Mouse (Mus musculus) heart, postnatal 0 days (tissue): ENCODE measurements around the gene Prkaa2. TPM values are rescaled to one million over a fixed set of nuclear protein-coding genes. Genes with fewer than 3 reads are reported as not detected.

Experiments used
- ATAC-seq: fragments of 200-750 bp; cut with Nextera tagmentation; 2 replicates; pipeline ENCODE4 v1.8.0; 2017; ENCODE audit warnings: low read depth, moderate number of reproducible peaks, moderate library complexity; ENCODE audit not compliant: insufficient read depth
- DNase-seq: peaks from one replicate; pipeline ENCODE4 v3.0.0-alpha.2; 2016; ENCODE audit warnings: low spot score
- H3K27ac ChIP-seq: fragments of 300-500 bp; sonication (generic); 2 replicates; pipeline ENCODE4 v1.5.1; 2014; ENCODE audit warnings: low read depth, mild to moderate bottlenecking
- H3K27me3 ChIP-seq: fragments of 300-500 bp; sonication (generic); 2 replicates; pipeline ENCODE4 v1.6.1; 2014; ENCODE audit warnings: low read length, mixed read lengths; ENCODE audit not compliant: control insufficient read depth, insufficient read depth
- H3K36me3 ChIP-seq: fragments of 300-500 bp; sonication (generic); replicated peaks from 2 replicates; pipeline ENCODE4 v1.6.1; 2014; ENCODE audit warnings: low read length, mixed read lengths; ENCODE audit not compliant: control insufficient read depth, insufficient read depth
- H3K4me1 ChIP-seq: fragments of 300-500 bp; sonication (generic); 2 replicates; pipeline ENCODE4 v1.6.1; 2014; ENCODE audit warnings: antibody characterized with exemption; ENCODE audit not compliant: control insufficient read depth, insufficient read depth
- H3K4me2 ChIP-seq: fragments of 300-500 bp; sonication (generic); 2 replicates; pipeline ENCODE4 v1.6.1; 2014; ENCODE audit warnings: low read depth, mild to moderate bottlenecking, low read length, moderate library complexity
- H3K4me3 ChIP-seq: fragments of 300-500 bp; sonication (generic); 2 replicates; pipeline ENCODE4 v1.5.1; 2014; ENCODE audit warnings: low read depth, low read length
- H3K9ac ChIP-seq: fragments of 300-500 bp; sonication (generic); replicated peaks from 2 replicates; pipeline ENCODE4 v1.6.1; 2014; ENCODE audit warnings: low read depth, low read length, mixed read lengths
- H3K9me3 ChIP-seq: fragments of 300-500 bp; sonication (generic); replicated peaks from 2 replicates; pipeline ENCODE4 v1.6.1; 2016; ENCODE audit warnings: low read length; ENCODE audit not compliant: control insufficient read depth
- CTCF ChIP-seq: IDR thresholded peaks from 2 replicates; pipeline ENCODE4 v1.5.1; 2016; ENCODE audit warnings: antibody characterized with exemption, control low read depth, low read depth
- EP300 ChIP-seq: IDR thresholded peaks from 2 replicates; pipeline ENCODE4 v1.6.1; 2016; ENCODE audit warnings: antibody characterized with exemption, low read depth
- WGBS: fragments of 180-500 bp; shearing (Covaris S2); extraction: QIAGEN DNeasy Blood & Tissue Kit; methylation state at CpG from one replicate; pipeline ENCODE4 v1.1.7; 2014; 5-methylcytosine and 5-hydroxymethylcytosine counted together
- polyA plus RNA-seq: library from polyadenylated mRNA; unstranded; fragments of >200 nt; fragmentation: Nextera tagmentation; extraction: Ambion mirVana; gene quantifications from 2 replicates; pipeline ENCODE4 v1.2.1, GENCODE M21; 2015
- total RNA-seq: library from RNA; depleted of rRNA; stranded (reverse); fragments of >200 nt; gene quantifications from 2 replicates; pipeline ENCODE4 v1.2.3, GENCODE M21; 2014; ENCODE audit warnings: low replicate concordance

Gene Prkaa2
- total and polyA plus RNA-seq, 2 experiments from 2014 or later: 35.6 to 64.3 TPM

GRCm38 (mm10) chr4:105034259-105034658, 75.4 kb downstream of the Prkaa2 start:
- Histone ChIP-seq H3K9ac (no peak overlapping the region), H3K4me1 (no peaks in the 10 kb centered on the region), H3K27me3 (no peaks in the 10 kb centered on the region), H3K27ac (no peak overlapping the region), H3K4me3 (no peak overlapping the region), H3K9me3 (no peaks in the 10 kb centered on the region), H3K4me2 (no peak overlapping the region), H3K36me3 (peaks cover 17% of the 10 kb centered on the region)
- peak; percentile 31; the same call in 1 of the 2 replicates for TF ChIP-seq CTCF
- TF ChIP-seq EP300: no peak
- peak; percentile 30 for DNase-seq
- no peak for ATAC-seq

- ATAC-seq: no peak
- WGBS: 53% methylated on average over 7 of the region's 7 CpGs
- DNase-seq: no peak
- H3K27ac ChIP-seq: no peak overlapping the region
- H3K27me3 ChIP-seq: no peaks in the 10 kb centered on the region
- peaks cover 9% of the 10 kb centered on the region; the same call in 1 of the 2 replicates for H3K36me3 ChIP-seq
- no peaks in the 10 kb centered on the region for H3K4me1 ChIP-seq
- no peaks in the 10 kb centered on the region for H3K9me3 ChIP-seq
- no peak overlapping the region for H3K4me3 ChIP-seq
- TF ChIP-seq EP300: no peak
- TF ChIP-seq CTCF: peak; percentile 35
- no peak overlapping the region for H3K4me2 ChIP-seq
- H3K9ac ChIP-seq: no peak overlapping the region
These were observed 76.5 kb downstream of the Prkaa2 start for GRCm38 (mm10) chr4:105033153-105033552.

GRCm38 (mm10) chr4:105031104-105031503, 78.6 kb downstream of the Prkaa2 start:
- Histone ChIP-seq H3K4me1 (no peaks in the 10 kb centered on the region), H3K9ac (no peak overlapping the region), H3K4me3 (no peak overlapping the region), H3K27ac (no peak overlapping the region), H3K9me3 (no peaks in the 10 kb centered on the region), H3K27me3 (no peaks in the 10 kb centered on the region), H3K4me2 (no peak overlapping the region), H3K36me3 (peaks cover 7% of the 10 kb centered on the region; the same call in 1 of the 2 replicates)
- ATAC-seq: no peak
- WGBS: 83% methylated on average over 8 of the region's 8 CpGs
- no peak for TF ChIP-seq CTCF
- TF ChIP-seq EP300: no peak
- no peak for DNase-seq

- DNase-seq (no peak), ATAC-seq (no peak)
- WGBS: 76% methylated on average over 6 of the region's 6 CpGs
- TF ChIP-seq CTCF (no peak), EP300 (no peak)
- Histone ChIP-seq H3K9me3 (no peaks in the 10 kb centered on the region), H3K36me3 (no peaks in the 10 kb centered on the region), H3K9ac (no peak overlapping the region), H3K4me1 (no peaks in the 10 kb centered on the region), H3K27ac (no peak overlapping the region), H3K4me3 (no peak overlapping the region), H3K4me2 (no peak overlapping the region), H3K27me3 (no peaks in the 10 kb centered on the region)
These were observed 82.4 kb downstream of the Prkaa2 start for GRCm38 (mm10) chr4:105027278-105027677.

GRCm38 (mm10) chr4:105016006-105016613, 93.6 kb downstream of the Prkaa2 start:
- Histone ChIP-seq H3K4me3 (no peak overlapping the region), H3K27me3 (no peaks in the 10 kb centered on the region), H3K4me2 (no peak overlapping the region), H3K9me3 (no peaks in the 10 kb centered on the region), H3K4me1 (0 out of 2 replicates have a peak, but pooled peaks cover 7% of the 10 kb centered on the region), H3K9ac (no peak overlapping the region), H3K36me3 (peaks cover 13% of the 10 kb centered on the region; the same call in 1 of the 2 replicates), H3K27ac (no peak overlapping the region)
- WGBS: 81% methylated on average over 4 of the region's 4 CpGs
- DNase-seq (no peak), ATAC-seq (no peak)
- TF ChIP-seq CTCF: no peak
- TF ChIP-seq EP300: no peak

GRCm38 (mm10) chr4:105015496-105015895, 94.2 kb downstream of the Prkaa2 start:
- Histone ChIP-seq H3K27ac (no peak overlapping the region), H3K4me2 (no peak overlapping the region), H3K36me3 (peaks cover 13% of the 10 kb centered on the region; the same call in 1 of the 2 replicates), H3K4me1 (0 out of 2 replicates have a peak, but pooled peaks cover 7% of the 10 kb centered on the region), H3K4me3 (no peak overlapping the region), H3K9ac (no peak overlapping the region), H3K27me3 (no peaks in the 10 kb centered on the region), H3K9me3 (no peaks in the 10 kb centered on the region)
- ATAC-seq: no peak
- no peak for DNase-seq
- TF ChIP-seq CTCF (no peak), EP300 (no peak)
- 76% methylated on average over 6 of the region's 6 CpGs for WGBS
